Mouse (Mus musculus): Measurements from ENCODE around the gene Psd. TPM values are rescaled to one million over a fixed set of nuclear protein-coding genes. Genes with fewer than 3 reads are reported as not detected.

Psd gene
- polyA plus RNA-seq (2014; fragmentation: Illumina TruSeq; extraction: RNeasy Lipid Tissue Mini Kit (QIAGEN cat#74804); ENCODE audit: low replicate concordance) = 0.37 TPM

DNA sequence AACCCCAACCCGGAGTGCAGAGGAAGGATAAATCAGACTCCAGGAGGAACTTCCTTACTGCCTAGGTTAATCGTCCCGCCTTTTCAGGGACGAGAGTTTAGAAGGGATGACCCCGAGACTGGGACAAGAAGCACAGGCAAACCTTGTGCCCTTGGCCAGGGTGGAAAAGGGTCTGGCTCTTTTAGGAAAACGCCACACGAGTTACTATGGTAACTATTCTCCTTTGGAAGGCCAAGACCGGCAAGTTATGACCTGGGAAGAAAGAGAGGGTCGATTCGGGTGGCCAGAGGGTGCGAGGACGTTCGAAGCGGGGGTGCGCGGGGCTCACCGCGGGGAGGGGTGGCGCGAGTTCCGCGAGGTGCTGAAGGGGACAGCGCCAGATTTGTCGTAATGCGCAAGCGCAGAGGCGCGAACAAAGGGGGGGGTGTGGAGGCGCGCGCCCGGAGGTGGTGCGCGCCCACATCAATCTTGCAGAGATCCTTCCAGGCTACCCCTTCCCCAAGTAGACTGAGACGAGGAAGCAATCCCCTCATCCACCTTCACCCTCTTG, at the start of gene Psd:
TSS of gene Psd (minus strand) at position 401 of the 550 bp plus-strand sequence.

DNA sequence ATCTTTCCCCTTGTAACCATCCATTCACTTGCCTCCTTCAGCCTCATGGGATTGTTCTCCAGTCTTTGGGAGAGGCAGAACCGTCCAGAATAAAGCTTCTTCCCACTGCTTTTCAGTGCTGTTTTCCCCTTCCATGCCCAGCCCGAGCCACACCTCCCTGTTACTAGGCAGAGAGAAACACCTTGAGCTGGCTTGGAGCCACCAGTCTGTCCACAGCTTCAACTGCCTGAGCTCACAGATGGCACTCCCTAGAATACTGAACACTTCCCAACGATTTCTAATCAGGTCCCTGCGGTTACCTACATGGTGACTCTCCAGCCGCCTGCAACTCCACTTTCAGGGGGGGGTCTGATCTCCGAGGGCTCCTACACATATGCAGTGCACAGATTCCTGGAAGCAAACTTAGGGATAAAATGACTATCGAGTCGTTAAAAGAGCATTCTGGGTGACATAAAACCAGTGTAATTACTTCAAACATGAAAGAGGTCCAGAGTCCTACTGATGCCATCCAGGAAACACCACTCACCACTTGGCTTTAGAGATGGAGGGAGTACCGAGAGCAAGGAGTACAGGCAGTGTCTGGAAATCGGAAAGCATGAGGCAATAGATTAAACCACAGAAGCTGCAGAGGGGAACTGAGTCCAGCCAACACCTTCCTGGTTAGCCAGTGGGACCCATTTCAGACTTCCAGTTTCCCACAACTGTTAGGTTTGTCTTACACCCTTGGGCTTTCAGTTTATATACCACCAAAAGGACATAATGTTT, 23.4 kb upstream of the Psd start, which contains the start of gene 2310034G01Rik:
TSS of gene 2310034G01Rik (minus strand) at position 135 of the 765 bp plus-strand sequence.

DNA sequence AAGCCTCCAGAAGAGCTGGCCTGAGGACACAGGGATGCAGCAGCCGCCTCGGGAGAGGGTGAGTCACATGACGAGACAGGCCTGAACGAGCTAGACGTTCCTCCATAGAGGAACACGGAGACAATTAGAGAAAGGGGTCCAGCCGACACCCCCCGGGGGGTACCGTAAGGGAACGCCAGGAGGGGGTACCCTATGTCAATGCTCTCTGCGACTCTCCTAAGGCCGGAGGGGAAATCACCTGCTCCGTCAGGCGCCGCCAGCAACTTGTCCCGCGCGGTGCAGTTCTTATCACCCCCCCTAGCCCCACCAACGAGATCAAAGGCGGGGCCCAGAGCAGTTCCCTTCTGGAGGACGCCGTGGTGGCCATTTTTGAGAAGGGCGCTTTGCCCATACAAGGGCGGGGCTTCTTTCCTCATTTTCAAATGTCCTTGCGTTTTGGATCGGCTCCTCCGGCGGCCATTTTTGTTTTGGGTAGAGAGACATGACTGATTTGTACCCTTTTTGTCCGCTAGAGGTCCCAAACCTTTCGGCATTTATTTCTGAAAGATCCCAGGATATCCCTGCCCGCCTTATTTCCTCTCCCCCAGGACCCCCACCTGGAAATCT, 11.5 kb upstream of the Psd start, which contains the start of gene Cuedc2:
TSS of gene Cuedc2 (minus strand) at position 372 of the 606 bp plus-strand sequence.

DNA sequence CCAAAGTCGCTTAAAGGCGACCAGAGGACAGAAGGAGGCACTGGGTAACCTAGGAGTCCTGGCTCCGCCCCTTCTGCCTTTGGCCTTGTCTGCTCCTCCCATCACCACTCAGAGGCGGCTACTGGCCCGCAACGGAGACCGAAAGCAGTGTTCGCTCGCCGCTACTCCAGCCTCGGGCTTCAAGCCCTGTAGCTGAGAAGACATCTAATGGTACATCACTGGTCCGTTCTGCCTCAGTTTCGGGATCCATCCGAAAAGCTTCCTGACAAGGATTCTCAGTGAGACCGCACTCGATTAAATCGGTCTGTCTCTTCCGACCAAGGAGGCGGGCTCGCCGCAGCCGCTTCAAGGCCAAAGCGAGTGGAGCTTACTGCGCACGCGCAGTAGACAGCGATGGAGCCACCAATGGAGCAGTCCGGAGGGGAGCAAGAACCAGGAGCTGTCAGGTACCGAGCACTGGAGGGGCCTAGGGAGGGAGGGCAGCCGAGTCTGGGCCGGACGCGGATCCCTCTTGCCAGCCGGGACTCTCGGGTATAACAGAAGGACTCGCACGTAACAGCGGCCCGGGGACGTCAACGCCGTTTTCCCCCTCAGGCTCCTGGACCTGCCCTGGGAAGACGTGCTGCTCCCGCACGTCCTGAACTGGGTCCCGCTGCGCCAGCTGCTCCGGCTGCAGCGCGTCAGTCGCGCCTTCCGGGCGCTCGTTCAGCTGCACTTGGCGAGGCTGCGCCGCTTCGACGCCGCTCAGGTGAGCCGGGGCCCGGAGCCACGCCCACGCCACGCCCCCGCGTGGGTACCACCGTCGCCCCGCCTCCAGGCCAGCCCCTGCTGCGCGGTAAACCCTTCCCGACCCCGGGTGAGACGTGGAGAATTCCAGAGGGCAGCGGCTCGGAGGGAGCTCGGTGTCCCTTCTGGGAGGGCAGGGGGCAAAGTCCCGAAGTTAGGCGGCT, 1.4 kb upstream of the Psd start, which contains the start of gene Fbxl15:
TSS of gene Fbxl15 (plus strand) at position 104 of the 950 bp plus-strand sequence.

DNA sequence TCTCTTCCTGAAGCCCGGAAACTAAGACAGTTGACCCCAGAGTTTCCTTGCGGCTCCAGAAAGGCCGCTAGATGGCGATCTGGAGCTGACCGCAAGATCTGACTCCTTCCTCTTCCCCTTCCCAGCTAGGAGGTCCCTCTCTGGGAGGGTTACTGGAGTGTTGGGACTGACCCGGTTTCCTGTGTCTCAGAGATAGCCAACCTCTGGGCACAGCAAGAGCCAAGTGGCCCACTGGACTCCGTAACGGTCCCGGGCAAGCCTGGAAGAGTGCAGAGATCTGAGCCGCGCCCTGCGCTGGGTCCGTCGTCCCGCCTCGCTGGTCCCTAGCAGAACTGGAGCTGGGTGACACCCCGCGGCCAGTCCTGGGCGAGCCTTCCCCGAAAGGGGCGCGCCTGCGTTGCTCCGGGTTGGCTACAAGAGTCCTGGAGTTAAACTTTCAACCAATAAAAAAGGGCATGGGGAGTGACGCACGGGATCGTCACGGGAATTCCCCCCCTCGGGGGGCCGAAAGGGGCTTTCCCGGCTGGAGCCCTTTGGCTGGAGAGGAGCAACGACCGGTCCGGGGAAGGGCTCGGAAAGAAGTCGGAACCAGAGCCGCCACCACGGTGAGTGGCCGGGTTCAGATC, 22.6 kb downstream of the Psd start, which contains the start of gene Nfkb2:
TSS of gene Nfkb2 (plus strand) at position 105 of the 626 bp plus-strand sequence.

Other genes with a start within 250 kb of the Psd start
- gene Elovl3, start 195.3 kb downstream of the Psd start, polyA plus RNA-seq (2014; fragmentation: Illumina TruSeq; extraction: RNeasy Lipid Tissue Mini Kit (QIAGEN cat#74804); ENCODE audit: low replicate concordance) = not detected
- not detected for gene Pitx3, start 178.8 kb downstream of the Psd start, polyA plus RNA-seq (2014; fragmentation: Illumina TruSeq; extraction: RNeasy Lipid Tissue Mini Kit (QIAGEN cat#74804); ENCODE audit: low replicate concordance)
- gene Gbf1, start 174.6 kb downstream of the Psd start, polyA plus RNA-seq (2014; fragmentation: Illumina TruSeq; extraction: RNeasy Lipid Tissue Mini Kit (QIAGEN cat#74804); ENCODE audit: low replicate concordance) = 26.1 TPM
- 0.26 TPM for gene Nfkb2, start 22.8 kb downstream of the Psd start, polyA plus RNA-seq (2014; fragmentation: Illumina TruSeq; extraction: RNeasy Lipid Tissue Mini Kit (QIAGEN cat#74804); ENCODE audit: low replicate concordance)
- not detected for gene Fbxl15, start 1.0 kb upstream of the Psd start, polyA plus RNA-seq (2014; fragmentation: Illumina TruSeq; extraction: RNeasy Lipid Tissue Mini Kit (QIAGEN cat#74804); ENCODE audit: low replicate concordance)
- gene Cuedc2, start 11.5 kb upstream of the Psd start, polyA plus RNA-seq (2014; fragmentation: Illumina TruSeq; extraction: RNeasy Lipid Tissue Mini Kit (QIAGEN cat#74804); ENCODE audit: low replicate concordance) = not detected
- 0.19 TPM for gene Mfsd13a, start 14.0 kb upstream of the Psd start, polyA plus RNA-seq (2014; fragmentation: Illumina TruSeq; extraction: RNeasy Lipid Tissue Mini Kit (QIAGEN cat#74804); ENCODE audit: low replicate concordance)
- 1.2 TPM for gene 2310034G01Rik, start 23.1 kb upstream of the Psd start, polyA plus RNA-seq (2014; fragmentation: Illumina TruSeq; extraction: RNeasy Lipid Tissue Mini Kit (QIAGEN cat#74804); ENCODE audit: low replicate concordance)
- gene Actr1a, start 68.6 kb upstream of the Psd start, polyA plus RNA-seq (2014; fragmentation: Illumina TruSeq; extraction: RNeasy Lipid Tissue Mini Kit (QIAGEN cat#74804); ENCODE audit: low replicate concordance) = 41.6 TPM
- gene Sufu, start 69.7 kb upstream of the Psd start, polyA plus RNA-seq (2014; fragmentation: Illumina TruSeq; extraction: RNeasy Lipid Tissue Mini Kit (QIAGEN cat#74804); ENCODE audit: low replicate concordance) = 1.6 TPM
- 2.9 TPM for gene Trim8, start 174.5 kb upstream of the Psd start, polyA plus RNA-seq (2014; fragmentation: Illumina TruSeq; extraction: RNeasy Lipid Tissue Mini Kit (QIAGEN cat#74804); ENCODE audit: low replicate concordance)
- gene Arl3, start 246.0 kb upstream of the Psd start, polyA plus RNA-seq (2014; fragmentation: Illumina TruSeq; extraction: RNeasy Lipid Tissue Mini Kit (QIAGEN cat#74804); ENCODE audit: low replicate concordance) = 16.4 TPM
- 4.2 TPM for gene Sfxn2, start 246.2 kb upstream of the Psd start, polyA plus RNA-seq (2014; fragmentation: Illumina TruSeq; extraction: RNeasy Lipid Tissue Mini Kit (QIAGEN cat#74804); ENCODE audit: low replicate concordance)